ENCODE assay signal across 19 mouse cellular contexts in genomic region chr3:152866035-152866965, GRCm38 (mm10).
A peak's percentile ranks its signal among the peaks of the same experiment; 100 is the strongest.
DNase-seq lines count a peak whose midpoint lies in the region; ATAC-seq lines count a peak whose summit lies in the region.
"Had no signal": no experiment of that assay in that cellular context is flagged by ENCODE, and none has a peak within 500 bp of the region (broad histone marks: within the 10 kb centered on the region; RNA-seq: fewer than 3 reads in every experiment).

No protein-coding gene starts in this region.

- intact Hi-C loops in heart, postnatal 36 days (cut with DNase I) = no loop called here

- H3K9ac ChIP-seq in hindbrain, embryonic 11.5 days (ENCODE audit: low read depth, low read length) = no peak overlapping the region
- H3K9ac ChIP-seq in neural tube, embryonic 12.5 days = no peak overlapping the region
- H3K9ac ChIP-seq: embryonic facial prominence, embryonic 13.5 days; heart, embryonic 15.5 days had no signal

- WGBS in hindbrain, embryonic 11.5 days = 66% methylated on average over 22 of the region's 22 CpGs
- 63% methylated on average over 22 of the region's 22 CpGs for WGBS in neural tube, embryonic 12.5 days

- peak; percentile 67 for ATAC-seq in hindbrain, embryonic 11.5 days (ENCODE audit: low FRiP score)
- ATAC-seq in neural tube, embryonic 12.5 days (ENCODE audit: low FRiP score, low read depth) = peak; percentile 71

- no peaks in the 10 kb centered on the region for H3K27me3 ChIP-seq in hindbrain, embryonic 11.5 days (ENCODE audit: control insufficient read depth, insufficient read depth, low read length)
- H3K27me3 ChIP-seq in neural tube, embryonic 12.5 days (replicated peaks) = no peaks in the 10 kb centered on the region
- H3K27me3 ChIP-seq: embryonic facial prominence, embryonic 13.5 days; heart, embryonic 15.5 days had no signal

- DNase-seq in heart, adult 11 months = peak; percentile 83
- no peak for DNase-seq in heart, postnatal 36 days
- peak; percentile 12 for DNase-seq in 3T3-L1 (ENCODE audit: low read depth, low spot score)
- no peak for DNase-seq in hindbrain, embryonic 11.5 days (ENCODE audit: low spot score)
- DNase-seq in urinary bladder, postnatal 25 days (ENCODE audit: low spot score) = no peak
- no peak for DNase-seq in thymus, postnatal 10 days (ENCODE audit: low spot score in 2 of 2)
- DNase-seq: adrenal gland, postnatal 25 days; cerebellum, adult 9-11 months; gastrocnemius, adult 2 months; heart, adult 2 months; kidney, adult 8-10 months; kidney, postnatal 36 days; liver; lung, adult 18-20 months; thymus, adult 18-20 months had no signal

- H3K4me2 ChIP-seq in hindbrain, embryonic 11.5 days (replicated peaks; ENCODE audit: low read depth, low read length) = no peak overlapping the region
- H3K4me2 ChIP-seq in neural tube, embryonic 12.5 days (replicated peaks) = peak overlapping the region; percentile 33; the same call in 1 of the 2 replicates
- H3K4me2 ChIP-seq: embryonic facial prominence, embryonic 13.5 days; heart, embryonic 15.5 days; midbrain, embryonic 11.5 days had no signal

- H3K36me3 ChIP-seq in hindbrain, embryonic 11.5 days (ENCODE audit: control insufficient read depth, insufficient read depth, low read length) = no peaks in the 10 kb centered on the region
- H3K36me3 ChIP-seq in neural tube, embryonic 12.5 days = no peaks in the 10 kb centered on the region
- H3K36me3 ChIP-seq: embryonic facial prominence, embryonic 13.5 days; heart, embryonic 15.5 days had no signal

- H3K27ac ChIP-seq in hindbrain, embryonic 11.5 days (ENCODE audit: low read depth, low read length) = peak overlapping the region; percentile 33; the same call in 1 of the 2 replicates
- peak overlapping the region; percentile 23; the same call in 1 of the 2 replicates for H3K27ac ChIP-seq in neural tube, embryonic 12.5 days
- H3K27ac ChIP-seq: embryonic facial prominence, embryonic 13.5 days; gastrocnemius, adult 2 months; heart, adult 2 months; heart, embryonic 15.5 days had no signal

- H3K4me1 ChIP-seq in hindbrain, embryonic 11.5 days (replicated peaks; ENCODE audit: control insufficient read depth, insufficient read depth, low read length) = no peaks in the 10 kb centered on the region
- H3K4me1 ChIP-seq in neural tube, embryonic 12.5 days = peaks cover 16% of the 10 kb centered on the region
- H3K4me1 ChIP-seq: embryonic facial prominence, embryonic 13.5 days; heart, embryonic 15.5 days had no signal

- no peak overlapping the region for H3K4me3 ChIP-seq in hindbrain, embryonic 11.5 days (ENCODE audit: low read depth, low read length)
- H3K4me3 ChIP-seq in neural tube, embryonic 12.5 days = no peak overlapping the region
- H3K4me3 ChIP-seq: embryonic facial prominence, embryonic 13.5 days; gastrocnemius, adult 2 months; heart, adult 2 months; heart, embryonic 15.5 days had no signal

- H3K9me3 ChIP-seq in hindbrain, embryonic 11.5 days (ENCODE audit: control insufficient read depth, low read length) = no peaks in the 10 kb centered on the region
- no peaks in the 10 kb centered on the region for H3K9me3 ChIP-seq in neural tube, embryonic 12.5 days
- H3K9me3 ChIP-seq: embryonic facial prominence, embryonic 13.5 days; heart, embryonic 15.5 days had no signal

Comparison
In these comparisons a context has a peak if more than half of its experiments do, and no peak if none do; other contexts are left out.
1. DNase-seq: peak in heart, adult 11 months (single experiment) and 3T3-L1 (single experiment); none in heart, postnatal 36 days (0 of 2), hindbrain, embryonic 11.5 days (single experiment), urinary bladder, postnatal 25 days (single experiment) and thymus, postnatal 10 days (0 of 2).